Mouse (Mus musculus) liver, postnatal 0 days (tissue): Measurements from ENCODE around the gene Bnc2. TPM values are rescaled to one million over a fixed set of nuclear protein-coding genes. Genes with fewer than 3 reads are reported as not detected.

Experiments used
- ATAC-seq: fragments of 200-750 bp; cut with Nextera tagmentation; 2 replicates; pipeline ENCODE4 v1.8.0; 2017; ENCODE audit warnings: mild to moderate bottlenecking, moderate library complexity
- DNase-seq: peaks from one replicate; pipeline ENCODE4 v3.0.0-alpha.2; 2016
- H3K27ac ChIP-seq: fragments of 300-500 bp; sonication (generic); 2 replicates; pipeline ENCODE4 v1.5.1; 2014; ENCODE audit warnings: antibody characterized with exemption, moderate library complexity, mild to moderate bottlenecking, low read depth
- H3K27me3 ChIP-seq: fragments of 300-500 bp; sonication (generic); 2 replicates; pipeline ENCODE4 v1.6.1; 2014; ENCODE audit warnings: low read length, control low read depth, mixed read lengths; ENCODE audit not compliant: insufficient read depth
- H3K36me3 ChIP-seq: fragments of 300-500 bp; sonication (generic); replicated peaks from 2 replicates; pipeline ENCODE4 v1.6.1; 2014; ENCODE audit warnings: mild to moderate bottlenecking, control low read depth, low read length, moderate library complexity, mixed read lengths; ENCODE audit not compliant: insufficient read depth
- H3K4me1 ChIP-seq: fragments of 300-500 bp; sonication (generic); 2 replicates; pipeline ENCODE4 v1.6.1; 2014; ENCODE audit warnings: antibody characterized with exemption, mild to moderate bottlenecking, control low read depth; ENCODE audit not compliant: insufficient read depth
- H3K4me2 ChIP-seq: fragments of 300-500 bp; sonication (generic); 2 replicates; pipeline ENCODE4 v1.6.1; 2014; ENCODE audit warnings: low read depth, mild to moderate bottlenecking, low read length, moderate library complexity, mixed read lengths
- H3K4me3 ChIP-seq: fragments of 300-500 bp; sonication (generic); 2 replicates; pipeline ENCODE4 v1.5.1; 2014; ENCODE audit warnings: low read depth, low read length
- H3K9ac ChIP-seq: fragments of 300-500 bp; sonication (generic); replicated peaks from 2 replicates; pipeline ENCODE4 v1.6.1; 2014; ENCODE audit warnings: mild to moderate bottlenecking, moderate library complexity
- H3K9me3 ChIP-seq: fragments of 300-500 bp; sonication (generic); 2 replicates; pipeline ENCODE4 v1.6.1; 2016; ENCODE audit warnings: mild to moderate bottlenecking, control low read depth, low read length, mixed read lengths
- CTCF ChIP-seq: sonication (generic); IDR thresholded peaks from 2 replicates; pipeline ENCODE4 v1.5.1; 2016; ENCODE audit warnings: antibody characterized with exemption, low read depth
- EP300 ChIP-seq: IDR thresholded peaks from 2 replicates; pipeline ENCODE4 v1.6.1; 2016; ENCODE audit warnings: antibody characterized with exemption, low read depth, mild to moderate bottlenecking
- WGBS: fragments of 180-500 bp; shearing (Covaris S2); extraction: QIAGEN DNeasy Blood & Tissue Kit; methylation state at CpG from one replicate; pipeline ENCODE4 v1.1.7; 2014; ENCODE audit not compliant: insufficient replicate concordance; 5-methylcytosine and 5-hydroxymethylcytosine counted together
- polyA plus RNA-seq: library from polyadenylated mRNA; unstranded; fragments of >200 nt; fragmentation: Nextera tagmentation; extraction: Ambion mirVana; gene quantifications from 2 replicates; pipeline ENCODE4 v1.2.1, GENCODE M21; 2015

Gene Bnc2
- polyA plus RNA-seq, 1 experiment from 2014 or later = 0.32 TPM

- DNase-seq (no peak), ATAC-seq (no peak)
- H3K4me1 ChIP-seq = no peaks in the 10 kb centered on the region
- TF ChIP-seq EP300 = no peak
- no peak for TF ChIP-seq CTCF
- H3K4me3 ChIP-seq = no peak overlapping the region
- H3K27ac ChIP-seq = no peak overlapping the region
- H3K27me3 ChIP-seq = no peaks in the 10 kb centered on the region
- 69% methylated on average over 8 of the region's 8 CpGs for WGBS
- no peaks in the 10 kb centered on the region for H3K36me3 ChIP-seq
- H3K9ac ChIP-seq = no peak overlapping the region
- H3K4me2 ChIP-seq = no peak overlapping the region
- H3K9me3 ChIP-seq = no peaks in the 10 kb centered on the region
Measured at GRCm38 (mm10) chr4:84566123-84566522, 109.0 kb downstream of the Bnc2 start.

- Histone ChIP-seq H3K27ac (no peak overlapping the region), H3K9me3 (no peaks in the 10 kb centered on the region), H3K36me3 (no peaks in the 10 kb centered on the region), H3K4me1 (peaks cover 5% of the 10 kb centered on the region; the same call in 1 of the 2 replicates), H3K4me2 (peak overlapping the region; percentile 69), H3K4me3 (peak overlapping the region; percentile 43), H3K27me3 (peaks cover 17% of the 10 kb centered on the region), H3K9ac (peak overlapping the region; percentile 41; the same call in 1 of the 2 replicates)
- DNase-seq (peak; percentile 68), ATAC-seq (peak; percentile 90)
- WGBS = under 1% methylated on average over 55 of the region's 62 CpGs
- TF ChIP-seq CTCF = no peak
- no peak for TF ChIP-seq EP300
Measured at GRCm38 (mm10) chr4:84545204-84545871, 129.7 kb downstream of the Bnc2 start.

GRCm38 (mm10) chr4:84544646-84545045 is 130.4 kb downstream of the Bnc2 start:
- H3K4me1 ChIP-seq = peaks cover 5% of the 10 kb centered on the region; the same call in 1 of the 2 replicates
- H3K9me3 ChIP-seq = no peaks in the 10 kb centered on the region
- ATAC-seq (no peak), DNase-seq (no peak)
- TF ChIP-seq EP300 = no peak
- TF ChIP-seq CTCF = no peak
- H3K27me3 ChIP-seq = peaks cover 17% of the 10 kb centered on the region
- no peak overlapping the region for H3K9ac ChIP-seq
- H3K36me3 ChIP-seq = no peaks in the 10 kb centered on the region
- H3K4me2 ChIP-seq = peak overlapping the region; percentile 69; the same call in 1 of the 2 replicates
- no peak overlapping the region for H3K27ac ChIP-seq
- no peak overlapping the region; the same call in 1 of the 2 replicates for H3K4me3 ChIP-seq
- 38% methylated on average over 2 of the region's 2 CpGs for WGBS

- Histone ChIP-seq H3K4me1 (no peaks in the 10 kb centered on the region), H3K9ac (no peak overlapping the region), H3K27me3 (0 out of 2 replicates have a peak, but pooled peaks cover 8% of the 10 kb centered on the region), H3K4me2 (no peak overlapping the region), H3K4me3 (no peak overlapping the region), H3K36me3 (no peaks in the 10 kb centered on the region), H3K27ac (no peak overlapping the region), H3K9me3 (no peaks in the 10 kb centered on the region)
- 69% methylated on average over 6 of the region's 6 CpGs for WGBS
- TF ChIP-seq CTCF (no peak), EP300 (no peak)
- ATAC-seq = no peak
- no peak for DNase-seq
Measured at GRCm38 (mm10) chr4:84540531-84540930, 134.5 kb downstream of the Bnc2 start.

- 72% methylated on average over 8 of the region's 8 CpGs for WGBS
- Histone ChIP-seq H3K4me2 (no peak overlapping the region), H3K4me1 (no peaks in the 10 kb centered on the region), H3K27me3 (0 out of 2 replicates have a peak, but pooled peaks cover 1% of the 10 kb centered on the region), H3K9me3 (no peaks in the 10 kb centered on the region), H3K9ac (no peak overlapping the region), H3K4me3 (no peak overlapping the region), H3K27ac (no peak overlapping the region), H3K36me3 (no peaks in the 10 kb centered on the region)
- DNase-seq = no peak
- ATAC-seq = no peak
- TF ChIP-seq CTCF (no peak), EP300 (no peak)
Measured at GRCm38 (mm10) chr4:84539396-84539795, 135.7 kb downstream of the Bnc2 start.

GRCm38 (mm10) chr4:84528886-84529789 is 145.9 kb downstream of the Bnc2 start:
- no peaks in the 10 kb centered on the region for H3K36me3 ChIP-seq
- H3K4me1 ChIP-seq = no peaks in the 10 kb centered on the region
- no peak overlapping the region for H3K4me2 ChIP-seq
- no peak overlapping the region for H3K27ac ChIP-seq
- no peak overlapping the region for H3K4me3 ChIP-seq
- no peak for ATAC-seq
- TF ChIP-seq EP300 (no peak), CTCF (no peak)
- H3K9me3 ChIP-seq = no peaks in the 10 kb centered on the region
- H3K27me3 ChIP-seq = no peaks in the 10 kb centered on the region
- 74% methylated on average over 11 of the region's 11 CpGs for WGBS
- no peak overlapping the region for H3K9ac ChIP-seq
- DNase-seq = no peak
